Mouse (Mus musculus) stomach, postnatal 0 days (tissue): ENCODE data around the gene Acd. TPM values are rescaled to one million over a fixed set of nuclear protein-coding genes. Genes with fewer than 3 reads are reported as not detected.

Experiments
- ATAC-seq: fragments of 200-750 bp; cut with Nextera tagmentation; 2 replicates; pipeline ENCODE4 v1.8.0; 2017; ENCODE audit not compliant: low FRiP score, low TSS enrichment
- DNase-seq: peaks from one replicate; pipeline ENCODE4 v3.0.0-alpha.2; 2016; ENCODE audit warnings: low spot score
- H3K27ac ChIP-seq: fragments of 300-500 bp; sonication (generic); replicated peaks from 2 replicates; pipeline ENCODE4 v1.5.1; 2014; ENCODE audit warnings: mild to moderate bottlenecking, control low read depth
- H3K27me3 ChIP-seq: fragments of 300-500 bp; sonication (generic); 2 replicates; pipeline ENCODE4 v1.6.1; 2014; ENCODE audit warnings: low read length; ENCODE audit not compliant: control insufficient read depth, insufficient read depth
- H3K36me3 ChIP-seq: fragments of 300-500 bp; sonication (generic); 2 replicates; pipeline ENCODE4 v1.6.1; 2014; ENCODE audit warnings: low read length, mixed read lengths; ENCODE audit not compliant: control insufficient read depth, insufficient read depth
- H3K4me1 ChIP-seq: fragments of 300-500 bp; sonication (generic); replicated peaks from 2 replicates; pipeline ENCODE4 v1.6.1; 2014; ENCODE audit warnings: antibody characterized with exemption; ENCODE audit not compliant: control insufficient read depth, insufficient read depth
- H3K4me2 ChIP-seq: fragments of 300-500 bp; sonication (generic); replicated peaks from 2 replicates; pipeline ENCODE4 v1.6.1; 2014; ENCODE audit warnings: low read depth, mild to moderate bottlenecking, control low read depth, moderate library complexity
- H3K4me3 ChIP-seq: fragments of 300-500 bp; sonication (generic); 2 replicates; pipeline ENCODE4 v1.5.1; 2014; ENCODE audit warnings: low read depth, low read length, control low read depth
- H3K9ac ChIP-seq: fragments of 300-500 bp; sonication (generic); 2 replicates; pipeline ENCODE4 v1.6.1; 2014; ENCODE audit warnings: mild to moderate bottlenecking, low read length, control low read depth, mixed read lengths
- H3K9me3 ChIP-seq: fragments of 300-500 bp; sonication (generic); 2 replicates; pipeline ENCODE4 v1.6.1; 2016; ENCODE audit warnings: low read length; ENCODE audit not compliant: control insufficient read depth
- CTCF ChIP-seq: IDR thresholded peaks from 2 replicates; pipeline ENCODE4 v1.5.1; 2016; ENCODE audit warnings: antibody characterized with exemption, low read depth, mild to moderate bottlenecking, moderate library complexity
- EP300 ChIP-seq: optimal IDR thresholded peaks from 2 replicates; pipeline ENCODE3; 2016; ENCODE audit warnings: antibody characterized with exemption
- WGBS: fragments of 180-500 bp; shearing (Covaris S2); extraction: QIAGEN DNeasy Blood & Tissue Kit; methylation state at CpG from one replicate; pipeline ENCODE4 v1.1.7; 2014; 5-methylcytosine and 5-hydroxymethylcytosine counted together
- polyA plus RNA-seq: library from polyadenylated mRNA; unstranded; fragments of >200 nt; fragmentation: Nextera tagmentation; extraction: Ambion mirVana; gene quantifications from 2 replicates; pipeline ENCODE4 v1.2.1, GENCODE M21; 2015

Gene Acd
- polyA plus RNA-seq, 1 experiment from 2014 or later: 26.7 TPM

GRCm38 (mm10) chr8:105727397-105728124 is 26.7 kb upstream of the Acd start:
- WGBS: 80% methylated on average over 18 of the region's 18 CpGs
- Histone ChIP-seq H3K9me3 (no peaks in the 10 kb centered on the region), H3K27ac (peak overlapping the region; percentile 73), H3K36me3 (no peaks in the 10 kb centered on the region), H3K4me1 (no peaks in the 10 kb centered on the region), H3K4me3 (no peak overlapping the region), H3K4me2 (no peak overlapping the region), H3K9ac (no peak overlapping the region), H3K27me3 (no peaks in the 10 kb centered on the region)
- no peak for TF ChIP-seq CTCF
- TF ChIP-seq EP300: no peak
- DNase-seq (no peak), ATAC-seq (peak; percentile 83)

GRCm38 (mm10) chr8:105725726-105726125 is 24.8 kb upstream of the Acd start:
- H3K4me1 ChIP-seq: no peaks in the 10 kb centered on the region
- 74% methylated on average over 5 of the region's 5 CpGs for WGBS

GRCm38 (mm10) chr8:105722861-105723260 is 22.0 kb upstream of the Acd start:
- TF ChIP-seq EP300 (no peak), CTCF (no peak)
- DNase-seq (no peak), ATAC-seq (no peak)
- Histone ChIP-seq H3K9ac (no peak overlapping the region), H3K36me3 (no peaks in the 10 kb centered on the region), H3K4me2 (no peak overlapping the region), H3K27ac (no peak overlapping the region), H3K27me3 (no peaks in the 10 kb centered on the region), H3K4me1 (no peaks in the 10 kb centered on the region), H3K9me3 (no peaks in the 10 kb centered on the region), H3K4me3 (no peak overlapping the region)
- WGBS: 91% methylated on average over 9 of the region's 9 CpGs

More at GRCm38 (mm10) chr8:105725726-105726125, 24.8 kb upstream of the Acd start:
- H3K27me3 ChIP-seq: no peaks in the 10 kb centered on the region
- no peak for DNase-seq
- H3K9ac ChIP-seq: no peak overlapping the region
- H3K9me3 ChIP-seq: no peaks in the 10 kb centered on the region
- no peak overlapping the region for H3K4me3 ChIP-seq
- no peak for ATAC-seq
- H3K4me2 ChIP-seq: no peak overlapping the region
- no peak overlapping the region for H3K27ac ChIP-seq
- H3K36me3 ChIP-seq: no peaks in the 10 kb centered on the region
- TF ChIP-seq EP300 (no peak), CTCF (no peak)

GRCm38 (mm10) chr8:105719637-105720036 is 18.7 kb upstream of the Acd start:
- Histone ChIP-seq H3K36me3 (peaks cover 5% of the 10 kb centered on the region; the same call in 1 of the 2 replicates), H3K9me3 (no peaks in the 10 kb centered on the region), H3K9ac (no peak overlapping the region), H3K27ac (no peak overlapping the region), H3K27me3 (no peaks in the 10 kb centered on the region), H3K4me3 (no peak overlapping the region), H3K4me1 (no peaks in the 10 kb centered on the region), H3K4me2 (no peak overlapping the region)
- no peak for DNase-seq
- WGBS: 93% methylated on average over 4 of the region's 4 CpGs
- TF ChIP-seq CTCF (no peak), EP300 (no peak)
- no peak for ATAC-seq

- TF ChIP-seq EP300 (no peak), CTCF (peak; percentile 40; the same call in 1 of the 2 replicates)
- ATAC-seq: 0 out of 2 replicates have a peak, but pooled peaks have one; percentile 25
- DNase-seq: no peak
- Histone ChIP-seq H3K4me2 (no peak overlapping the region), H3K4me3 (no peak overlapping the region), H3K27ac (no peak overlapping the region), H3K36me3 (peaks cover 5% of the 10 kb centered on the region; the same call in 1 of the 2 replicates), H3K27me3 (no peaks in the 10 kb centered on the region), H3K4me1 (no peaks in the 10 kb centered on the region), H3K9ac (no peak overlapping the region), H3K9me3 (no peaks in the 10 kb centered on the region)
- WGBS: 92% methylated on average over 15 of the region's 15 CpGs
These were observed 15.5 kb upstream of the Acd start for GRCm38 (mm10) chr8:105716302-105716945.

GRCm38 (mm10) chr8:105715042-105715441 is 14.1 kb upstream of the Acd start:
- H3K27me3 ChIP-seq: no peaks in the 10 kb centered on the region
- H3K4me2 ChIP-seq: no peak overlapping the region
- H3K4me3 ChIP-seq: no peak overlapping the region
- H3K4me1 ChIP-seq: no peaks in the 10 kb centered on the region
- ATAC-seq (no peak), DNase-seq (no peak)
- no peak overlapping the region for H3K9ac ChIP-seq
- 44% methylated on average over 6 of the region's 6 CpGs for WGBS
- no peak for TF ChIP-seq CTCF
- TF ChIP-seq EP300: peak; percentile 88
- H3K27ac ChIP-seq: peak overlapping the region; percentile 84
- peaks cover 5% of the 10 kb centered on the region; the same call in 1 of the 2 replicates for H3K36me3 ChIP-seq
- no peaks in the 10 kb centered on the region for H3K9me3 ChIP-seq
